Mouse (Mus musculus) heart, adult 2 months (tissue): ENCODE data around the gene Cxcr5.

ENCODE experiments used
- CTCF ChIP-seq: fragments of 200-600 bp; IDR thresholded peaks from 2 replicates; pipeline ENCODE4 v1.8.1; 2022; ENCODE audit warnings: antibody characterized with exemption, mild to moderate bottlenecking, moderate library complexity
- EP300 ChIP-seq: fragments of 200-500 bp; IDR thresholded peaks from 2 replicates; pipeline ENCODE4 v1.6.1; 2011; ENCODE audit warnings: low read depth, low read length, control low read depth; ENCODE audit not compliant: insufficient read depth
- POLR2A ChIP-seq: fragments of 200-500 bp; IDR thresholded peaks from 2 replicates; pipeline ENCODE4 v1.6.1; 2011; ENCODE audit warnings: mild to moderate bottlenecking, low read depth, low read length, control low read depth; ENCODE audit not compliant: insufficient read depth

GRCm38 (mm10) chr9:44475936-44476335 is 85.7 kb downstream of the Cxcr5 start:
- TF ChIP-seq EP300 (no peak), CTCF (peak; percentile 49), POLR2A (no peak)
